Mouse (Mus musculus) bone marrow, adult 2 months (tissue): ENCODE measurements around the gene Trim47.

ENCODE experiments used
- CTCF ChIP-seq: fragments of 200-500 bp; IDR thresholded peaks from 2 replicates; pipeline ENCODE4 v1.5.1; 2011; ENCODE audit warnings: low read length, control low read depth; ENCODE audit not compliant: control insufficient read depth, insufficient read depth
- POLR2A ChIP-seq: fragments of 200-500 bp; IDR thresholded peaks from 2 replicates; pipeline ENCODE4 v1.6.1; 2011; ENCODE audit warnings: low read depth, mild to moderate bottlenecking, control low read depth, low read length, borderline replicate concordance; ENCODE audit not compliant: control insufficient read depth

DNA sequence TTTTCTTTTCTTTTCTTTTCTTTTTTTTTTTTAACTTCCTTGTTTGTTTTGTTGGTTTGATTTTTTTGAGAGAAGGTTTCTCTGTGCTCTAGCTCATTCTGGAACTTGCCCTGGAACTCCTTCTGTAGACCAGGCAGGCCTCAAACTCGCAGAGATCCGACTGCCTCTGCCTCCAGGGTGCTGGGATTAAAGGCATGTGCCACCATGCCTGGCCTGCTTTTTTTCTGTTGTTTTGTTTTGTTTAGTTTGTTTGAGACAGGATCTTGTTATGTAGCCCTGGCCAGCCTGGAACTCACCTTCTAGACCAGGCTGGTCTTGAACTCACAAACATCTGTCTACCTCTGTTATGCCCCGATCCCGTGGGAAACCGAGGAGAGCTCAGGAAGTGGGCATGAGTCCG lies 37.5 kb downstream of the Trim47 start:
- TF ChIP-seq POLR2A: no peak
- no peak for TF ChIP-seq CTCF
